Mouse (Mus musculus) forebrain, embryonic 13.5 days (tissue): ENCODE data around the gene Anxa5. TPM values are rescaled to one million over a fixed set of nuclear protein-coding genes. Genes with fewer than 3 reads are reported as not detected.

Experiments used
- ATAC-seq: fragments of 200-750 bp; cut with Nextera tagmentation; 2 replicates; pipeline ENCODE4 v1.8.0; 2017
- H3K27ac ChIP-seq: fragments of 300-500 bp; sonication (generic); 2 replicates; pipeline ENCODE4 v1.5.1; 2015; ENCODE audit warnings: inconsistent platforms, mild to moderate bottlenecking, moderate library complexity
- H3K27me3 ChIP-seq: fragments of 300-500 bp; sonication (generic); 2 replicates; pipeline ENCODE4 v1.6.1; 2015; ENCODE audit warnings: mild to moderate bottlenecking, inconsistent platforms
- H3K36me3 ChIP-seq: fragments of 300-500 bp; sonication (generic); 2 replicates; pipeline ENCODE4 v1.6.1; 2015; ENCODE audit warnings: mild to moderate bottlenecking, inconsistent platforms; ENCODE audit not compliant: poor library complexity, severe bottlenecking
- H3K4me1 ChIP-seq: fragments of 300-500 bp; sonication (generic); 2 replicates; pipeline ENCODE4 v1.6.1; 2015; ENCODE audit warnings: inconsistent platforms
- H3K4me2 ChIP-seq: fragments of 300-500 bp; sonication (generic); 2 replicates; pipeline ENCODE4 v1.6.1; 2015; ENCODE audit warnings: inconsistent platforms, mild to moderate bottlenecking, moderate library complexity
- H3K4me3 ChIP-seq: fragments of 300-500 bp; sonication (generic); 2 replicates; pipeline ENCODE4 v1.5.1; 2015; ENCODE audit warnings: mild to moderate bottlenecking, inconsistent platforms
- H3K9ac ChIP-seq: fragments of 300-500 bp; sonication (generic); 2 replicates; pipeline ENCODE4 v1.6.1; 2015; ENCODE audit warnings: mild to moderate bottlenecking, inconsistent platforms
- H3K9me3 ChIP-seq: fragments of 300-500 bp; sonication (generic); replicated peaks from 2 replicates; pipeline ENCODE4 v1.6.1; 2016; ENCODE audit warnings: inconsistent platforms
- WGBS: fragments of 180-500 bp; shearing (Covaris S2); methylation state at CpG from one replicate; pipeline ENCODE4 v1.1.7; 2015; 5-methylcytosine and 5-hydroxymethylcytosine counted together
- microRNA-seq: library from miRNA; unstranded; fragments of <30 nt; microRNA quantifications from one replicate; pipeline ENCODE4, GENCODE M21; 2016
- polyA plus RNA-seq: library from polyadenylated mRNA; unstranded; fragments of >200 nt; fragmentation: Nextera tagmentation; extraction: Ambion mirVana; gene quantifications from 2 replicates; pipeline ENCODE4 v1.2.1, GENCODE M21; 2015

Gene Anxa5
- polyA plus RNA-seq, 1 experiment from 2014 or later, result 50.5 TPM

DNA sequence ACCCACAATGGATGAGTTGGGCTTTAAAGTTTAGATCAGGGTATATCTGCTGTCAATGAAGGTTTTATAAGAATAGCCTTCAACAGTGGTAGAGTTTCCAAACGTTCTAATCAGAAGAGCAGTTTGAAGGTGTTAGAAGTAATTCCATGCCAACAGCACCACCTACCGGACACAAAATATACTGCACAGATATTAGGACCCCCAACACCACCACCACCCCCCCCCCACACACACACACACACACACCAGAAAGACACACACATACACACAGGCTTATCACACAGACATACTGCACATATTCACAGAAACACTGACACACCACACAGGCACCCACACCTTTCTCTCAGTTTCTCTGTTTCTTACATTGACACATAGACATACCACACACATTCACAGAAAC, 33.3 kb downstream of the Anxa5 start:
- peak; percentile 68 for ATAC-seq
- no peaks in the 10 kb centered on the region for H3K9me3 ChIP-seq
- 2% methylated on average over 2 of the region's 2 CpGs for WGBS
- H3K27ac ChIP-seq, result no peak overlapping the region
- no peaks in the 10 kb centered on the region for H3K27me3 ChIP-seq
- no peaks in the 10 kb centered on the region for H3K36me3 ChIP-seq
- H3K4me2 ChIP-seq, result no peak overlapping the region
- no peak overlapping the region for H3K4me3 ChIP-seq
- H3K4me1 ChIP-seq, result peaks cover 3% of the 10 kb centered on the region; the same call in 1 of the 2 replicates
- no peak overlapping the region for H3K9ac ChIP-seq

DNA sequence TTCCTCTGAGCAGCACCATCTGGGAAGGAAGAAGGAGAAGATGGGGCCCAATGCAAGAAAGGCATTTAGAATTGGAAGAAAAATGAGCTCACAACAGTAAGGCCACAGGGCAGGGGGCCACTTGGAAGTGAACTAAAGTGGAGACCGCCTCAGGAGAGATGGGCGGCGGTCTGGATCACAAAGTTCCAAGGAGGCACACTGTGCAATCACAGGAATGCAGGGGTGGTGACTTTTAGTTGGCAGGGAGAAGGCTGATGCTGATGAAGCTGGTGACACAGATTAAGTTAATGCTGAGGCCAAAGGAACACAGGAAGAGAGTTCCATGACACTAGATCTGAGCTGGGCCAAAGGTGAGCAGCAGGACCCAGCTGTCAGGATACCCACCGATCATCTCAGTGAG, 35.4 kb downstream of the Anxa5 start:
- Histone ChIP-seq H3K9ac (no peak overlapping the region), H3K27ac (no peak overlapping the region), H3K36me3 (no peaks in the 10 kb centered on the region), H3K27me3 (no peaks in the 10 kb centered on the region), H3K4me3 (no peak overlapping the region), H3K4me2 (no peak overlapping the region), H3K9me3 (no peaks in the 10 kb centered on the region), H3K4me1 (peaks cover 3% of the 10 kb centered on the region; the same call in 1 of the 2 replicates)
- ATAC-seq, result no peak
- 92% methylated on average over 4 of the region's 4 CpGs for WGBS

DNA sequence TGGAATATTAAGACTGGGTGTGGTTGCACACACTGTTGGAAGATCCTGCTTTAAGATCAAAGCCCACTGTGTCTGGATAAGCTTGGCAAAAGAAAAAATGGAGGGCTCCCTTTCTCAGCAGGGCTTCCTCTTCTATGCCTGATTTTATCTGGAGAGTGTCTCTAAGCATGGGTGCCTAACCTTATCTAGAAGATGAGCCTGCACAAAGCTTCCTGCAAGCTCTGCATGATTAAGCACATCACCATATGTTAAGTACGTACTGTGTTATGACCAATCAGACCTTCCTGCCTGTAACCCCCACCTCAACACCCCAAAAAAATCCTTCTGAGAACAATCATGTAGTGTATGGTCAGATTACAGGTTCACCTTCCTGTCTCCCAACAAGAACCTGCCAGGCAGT, 45.3 kb downstream of the Anxa5 start:
- no peak for ATAC-seq
- H3K4me2 ChIP-seq, result no peak overlapping the region
- H3K27me3 ChIP-seq, result no peaks in the 10 kb centered on the region
- H3K9ac ChIP-seq, result no peak overlapping the region
- no peak overlapping the region for H3K4me3 ChIP-seq
- H3K36me3 ChIP-seq, result no peaks in the 10 kb centered on the region
- H3K4me1 ChIP-seq, result no peaks in the 10 kb centered on the region
- H3K27ac ChIP-seq, result no peak overlapping the region
- no peaks in the 10 kb centered on the region for H3K9me3 ChIP-seq
- 100% methylated on average over 1 of the region's 1 CpGs for WGBS

DNA sequence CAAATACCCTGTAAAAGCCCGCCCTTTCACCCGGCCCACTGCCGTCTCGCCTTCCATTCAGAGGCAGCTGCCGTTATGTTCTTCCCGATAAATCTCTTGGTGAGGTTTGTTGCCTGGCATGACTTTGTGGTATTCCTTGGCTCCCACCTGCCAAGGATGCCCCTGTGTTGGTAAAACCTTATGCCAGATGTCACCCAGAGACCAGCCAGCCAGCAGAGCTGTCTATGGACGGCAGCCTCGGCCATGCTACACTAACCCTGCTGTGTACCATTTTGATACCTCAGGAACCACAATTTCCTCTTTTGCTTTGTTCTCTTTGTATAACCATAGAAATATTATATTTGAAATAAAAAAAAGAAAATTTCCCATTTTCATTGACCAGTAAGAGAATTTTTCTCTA, 48.3 kb downstream of the Anxa5 start:
- WGBS, result 96% methylated on average over 8 of the region's 8 CpGs
- Histone ChIP-seq H3K4me3 (no peak overlapping the region), H3K4me1 (no peaks in the 10 kb centered on the region), H3K27me3 (no peaks in the 10 kb centered on the region), H3K4me2 (no peak overlapping the region), H3K9me3 (no peaks in the 10 kb centered on the region), H3K27ac (no peak overlapping the region), H3K9ac (no peak overlapping the region), H3K36me3 (no peaks in the 10 kb centered on the region)
- no peak for ATAC-seq

DNA sequence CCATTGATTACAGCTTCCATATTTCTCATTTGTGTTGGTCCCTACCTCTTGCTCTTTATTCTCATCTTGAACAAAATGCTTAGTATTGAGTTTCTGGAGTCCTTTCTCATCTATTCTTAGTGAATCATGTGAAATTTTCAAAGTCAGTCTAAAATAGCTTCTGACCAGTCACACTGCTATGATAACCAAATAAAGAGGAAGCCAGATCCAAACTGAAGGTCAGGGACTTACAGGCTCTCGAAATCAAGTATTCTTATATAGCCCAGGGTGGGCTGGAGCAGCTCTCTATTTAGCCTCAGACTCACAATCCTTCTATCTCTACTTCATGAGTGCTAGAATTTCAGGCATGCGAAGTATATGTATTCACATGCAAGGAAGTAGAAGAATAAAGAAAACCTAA, 66.2 kb downstream of the Anxa5 start:
- WGBS, result 86% methylated on average over 2 of the region's 2 CpGs
- ATAC-seq, result no peak
- H3K27me3 ChIP-seq, result no peaks in the 10 kb centered on the region
- H3K4me1 ChIP-seq, result no peaks in the 10 kb centered on the region
- H3K9ac ChIP-seq, result no peak overlapping the region
- H3K9me3 ChIP-seq, result no peaks in the 10 kb centered on the region
- no peak overlapping the region for H3K4me2 ChIP-seq
- H3K4me3 ChIP-seq, result no peak overlapping the region
- no peaks in the 10 kb centered on the region for H3K36me3 ChIP-seq
- H3K27ac ChIP-seq, result no peak overlapping the region

DNA sequence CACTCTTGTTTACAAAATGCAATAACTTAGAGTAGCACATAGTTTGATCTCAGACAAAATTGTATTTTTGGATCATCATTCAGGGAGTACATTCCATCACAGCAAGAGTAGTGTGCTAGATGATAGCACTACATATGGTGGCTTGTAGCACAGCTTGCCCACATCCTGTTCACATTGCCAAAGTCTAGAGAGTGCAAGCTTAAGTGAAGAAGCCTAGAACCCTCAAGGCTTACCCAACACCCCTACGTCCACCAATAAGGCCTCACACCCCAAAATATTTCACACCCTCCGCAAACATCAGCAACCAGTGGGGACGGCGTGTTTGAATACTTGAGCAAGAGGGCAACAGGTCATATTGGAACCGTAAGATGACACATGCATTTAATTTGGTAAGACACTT, 68.7 kb downstream of the Anxa5 start:
- no peaks in the 10 kb centered on the region for H3K27me3 ChIP-seq
- H3K4me1 ChIP-seq, result no peaks in the 10 kb centered on the region
- H3K27ac ChIP-seq, result no peak overlapping the region
- no peaks in the 10 kb centered on the region for H3K36me3 ChIP-seq
- no peak overlapping the region for H3K9ac ChIP-seq
- no peaks in the 10 kb centered on the region for H3K9me3 ChIP-seq
- 95% methylated on average over 5 of the region's 5 CpGs for WGBS
- H3K4me3 ChIP-seq, result no peak overlapping the region
- H3K4me2 ChIP-seq, result no peak overlapping the region
- no peak for ATAC-seq

DNA sequence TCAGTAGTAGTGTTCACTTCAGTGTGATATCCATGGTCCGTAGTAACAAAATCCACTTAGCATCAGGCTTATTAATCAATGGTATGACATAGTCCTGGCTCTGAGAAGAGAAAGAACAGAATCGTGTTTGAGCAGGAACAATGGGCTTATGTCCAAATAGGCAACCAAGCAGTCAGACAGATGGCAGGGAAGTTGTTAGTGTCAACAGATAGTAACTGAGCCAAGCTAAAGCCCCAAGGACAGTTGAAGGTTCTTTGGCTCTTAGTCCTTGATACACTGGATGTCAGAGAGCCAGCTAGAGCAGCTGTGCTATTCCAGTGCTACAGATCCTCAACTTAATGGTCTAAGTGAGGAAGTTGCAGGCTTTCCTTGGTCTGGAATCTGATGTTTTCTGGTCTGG, 69.4 kb downstream of the Anxa5 start:
- Histone ChIP-seq H3K9me3 (no peaks in the 10 kb centered on the region), H3K4me3 (no peak overlapping the region), H3K4me2 (no peak overlapping the region), H3K27ac (no peak overlapping the region), H3K27me3 (no peaks in the 10 kb centered on the region), H3K9ac (no peak overlapping the region), H3K36me3 (no peaks in the 10 kb centered on the region), H3K4me1 (no peaks in the 10 kb centered on the region)
- ATAC-seq, result no peak; the same call in 1 of the 2 replicates
- WGBS, result 73% methylated on average over 2 of the region's 2 CpGs

DNA sequence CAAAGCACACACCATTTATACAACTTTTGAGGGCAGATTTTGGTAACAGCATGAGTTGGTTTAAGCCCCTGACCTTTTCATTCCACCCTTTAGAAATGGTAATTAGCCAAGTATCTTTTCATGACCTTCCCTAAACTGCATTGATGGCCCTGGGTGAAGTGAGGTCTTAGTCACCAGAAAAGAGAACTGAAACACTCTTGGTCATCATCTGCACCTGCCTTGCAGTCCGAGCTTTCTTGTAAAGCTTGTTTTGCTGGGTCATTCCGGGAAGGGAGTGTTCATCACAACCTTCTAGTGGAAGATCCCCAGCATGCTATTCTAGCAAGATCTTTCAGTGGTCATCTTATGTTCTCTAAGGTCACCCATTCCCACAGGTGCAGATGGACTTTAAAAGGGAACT, 73.8 kb downstream of the Anxa5 start:
- Histone ChIP-seq H3K4me1 (no peaks in the 10 kb centered on the region), H3K4me2 (no peak overlapping the region), H3K27ac (no peak overlapping the region), H3K9ac (no peak overlapping the region), H3K27me3 (no peaks in the 10 kb centered on the region), H3K4me3 (no peak overlapping the region), H3K36me3 (no peaks in the 10 kb centered on the region), H3K9me3 (no peaks in the 10 kb centered on the region)
- 20% methylated on average over 2 of the region's 2 CpGs for WGBS
- no peak for ATAC-seq

DNA sequence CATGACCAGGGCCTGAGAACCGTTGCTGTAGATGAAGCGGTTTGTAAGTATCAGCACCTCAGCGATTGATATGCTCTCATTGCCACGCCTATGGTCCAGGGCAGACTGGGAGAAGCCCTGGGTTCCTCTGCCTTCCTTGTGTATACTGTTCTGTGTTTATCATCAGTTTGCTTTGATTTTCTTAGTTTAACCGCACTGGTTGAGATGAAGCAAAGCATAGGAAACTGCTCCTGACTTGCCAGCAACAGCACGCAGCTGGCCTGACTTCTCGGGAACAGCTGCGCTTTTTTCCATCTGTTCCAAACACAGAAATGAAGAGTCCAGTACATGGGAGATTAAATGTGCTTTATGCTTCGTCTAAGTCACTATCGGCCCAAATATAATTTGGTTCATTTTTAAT, 75.0 kb downstream of the Anxa5 start:
- Histone ChIP-seq H3K9me3 (no peaks in the 10 kb centered on the region), H3K4me2 (no peak overlapping the region), H3K9ac (no peak overlapping the region), H3K4me3 (no peak overlapping the region), H3K27me3 (no peaks in the 10 kb centered on the region), H3K36me3 (no peaks in the 10 kb centered on the region), H3K27ac (no peak overlapping the region), H3K4me1 (no peaks in the 10 kb centered on the region)
- WGBS, result 80% methylated on average over 10 of the region's 10 CpGs
- peak; percentile 48; the same call in 1 of the 2 replicates for ATAC-seq

Small RNA genes within 50 kb of the gene (microRNA-seq; reads per million reads assigned to microRNA genes)
- gene Mir7009, result not detected

Other genes starting within 250 kb of the Anxa5 start
- gene 1810062G17Rik, start within 50 bp of the Anxa5 start, polyA plus RNA-seq, result 0.18 and 0.39 TPM in 2 replicates
- gene Gm11549, start 45.9 kb upstream of the Anxa5 start, polyA plus RNA-seq, result 0.57 and 0.63 TPM in 2 replicates
- 86.9 and 95.8 TPM in 2 replicates for gene Exosc9, start 76.7 kb upstream of the Anxa5 start, polyA plus RNA-seq
- 182 and 187 TPM in 2 replicates for gene Ccna2, start 96.3 kb upstream of the Anxa5 start, polyA plus RNA-seq
- 20.1 and 20.3 TPM in 2 replicates for gene Bbs7, start 137.6 kb upstream of the Anxa5 start, polyA plus RNA-seq
- 1.9 and 2.4 TPM in 2 replicates for gene Trpc3, start 214.3 kb upstream of the Anxa5 start, polyA plus RNA-seq